Mouse (Mus musculus) mouse trophoblast stem cell (cell line): ENCODE data around the gene Atp6v0a4.

ENCODE experiments used
- in situ Hi-C, 2 experiments: fragments of 300-500 bp; cut with MseI, MboI; formaldehyde crosslinking; loops; 2 replicates in 1 of 2; 3 replicates in 1 of 2; pipeline ENCODE4 v1.15.1; 2025

Atp6v0a4 gene

GRCm38 (mm10) chr6:38124207-38124835, at the start of gene Atp6v0a4:
Atp6v0a4 (minus strand) TSS chr6:38124586.
- in situ Hi-C loops: no loop called here

GRCm38 (mm10) chr6:38165385-38165784, 41.0 kb upstream of the Atp6v0a4 start:
- in situ Hi-C loops: loop anchor here in 1 of 2 experiments (5.0 kb wide), 1 partner anchor 97 kb away; no protein-coding TSS in a partner anchor

- in situ Hi-C loops: loop anchor here in 1 of 2 experiments (5.0 kb wide), 1 partner anchor 98 kb away; no protein-coding TSS in a partner anchor
Observed at GRCm38 (mm10) chr6:38164705-38165104, 40.3 kb upstream of the Atp6v0a4 start.

GRCm38 (mm10) chr6:38162825-38163504, 38.6 kb upstream of the Atp6v0a4 start:
- in situ Hi-C loops: no loop called here

GRCm38 (mm10) chr6:38160556-38160955, 36.2 kb upstream of the Atp6v0a4 start:
- in situ Hi-C loops: no loop called here

- in situ Hi-C loops: no loop called here
Observed at GRCm38 (mm10) chr6:38160102-38160501, 35.7 kb upstream of the Atp6v0a4 start.

GRCm38 (mm10) chr6:38159576-38159975, 35.2 kb upstream of the Atp6v0a4 start:
- in situ Hi-C loops: no loop called here

GRCm38 (mm10) chr6:38157925-38158324, 33.5 kb upstream of the Atp6v0a4 start:
- in situ Hi-C loops: no loop called here

GRCm38 (mm10) chr6:38156204-38156603, 31.8 kb upstream of the Atp6v0a4 start:
- in situ Hi-C loops: no loop called here

GRCm38 (mm10) chr6:38152305-38152704, 27.9 kb upstream of the Atp6v0a4 start:
- in situ Hi-C loops: no loop called here

- in situ Hi-C loops: no loop called here
Observed at GRCm38 (mm10) chr6:38149483-38149882, 25.1 kb upstream of the Atp6v0a4 start.

- in situ Hi-C loops: no loop called here
Observed at GRCm38 (mm10) chr6:38148626-38149025, 24.2 kb upstream of the Atp6v0a4 start.

GRCm38 (mm10) chr6:38147301-38147700, 22.9 kb upstream of the Atp6v0a4 start:
- in situ Hi-C loops: no loop called here

- in situ Hi-C loops: no loop called here
Observed at GRCm38 (mm10) chr6:38145463-38146065, 21.2 kb upstream of the Atp6v0a4 start.

GRCm38 (mm10) chr6:38144161-38144998, 20.0 kb upstream of the Atp6v0a4 start:
- in situ Hi-C loops: no loop called here

- in situ Hi-C loops: no loop called here
Observed at GRCm38 (mm10) chr6:38140402-38140801, 16.0 kb upstream of the Atp6v0a4 start.

GRCm38 (mm10) chr6:38139086-38139485, 14.7 kb upstream of the Atp6v0a4 start:
- in situ Hi-C loops: no loop called here

GRCm38 (mm10) chr6:38134806-38135559, 10.6 kb upstream of the Atp6v0a4 start:
- in situ Hi-C loops: no loop called here

GRCm38 (mm10) chr6:38131801-38132231, 7.4 kb upstream of the Atp6v0a4 start:
- in situ Hi-C loops: no loop called here

GRCm38 (mm10) chr6:38129883-38130282, 5.5 kb upstream of the Atp6v0a4 start:
- in situ Hi-C loops: no loop called here

- in situ Hi-C loops: no loop called here
Observed at GRCm38 (mm10) chr6:38128115-38128514, 3.7 kb upstream of the Atp6v0a4 start.
